Mouse (Mus musculus) cerebellum, adult 9-10 months (tissue): Measurements from ENCODE around the gene Mef2d.

ENCODE experiments used
- DNase-seq: peaks from one replicate; pipeline ENCODE4 v3.0.0; 2022

Gene Mef2d

DNA sequence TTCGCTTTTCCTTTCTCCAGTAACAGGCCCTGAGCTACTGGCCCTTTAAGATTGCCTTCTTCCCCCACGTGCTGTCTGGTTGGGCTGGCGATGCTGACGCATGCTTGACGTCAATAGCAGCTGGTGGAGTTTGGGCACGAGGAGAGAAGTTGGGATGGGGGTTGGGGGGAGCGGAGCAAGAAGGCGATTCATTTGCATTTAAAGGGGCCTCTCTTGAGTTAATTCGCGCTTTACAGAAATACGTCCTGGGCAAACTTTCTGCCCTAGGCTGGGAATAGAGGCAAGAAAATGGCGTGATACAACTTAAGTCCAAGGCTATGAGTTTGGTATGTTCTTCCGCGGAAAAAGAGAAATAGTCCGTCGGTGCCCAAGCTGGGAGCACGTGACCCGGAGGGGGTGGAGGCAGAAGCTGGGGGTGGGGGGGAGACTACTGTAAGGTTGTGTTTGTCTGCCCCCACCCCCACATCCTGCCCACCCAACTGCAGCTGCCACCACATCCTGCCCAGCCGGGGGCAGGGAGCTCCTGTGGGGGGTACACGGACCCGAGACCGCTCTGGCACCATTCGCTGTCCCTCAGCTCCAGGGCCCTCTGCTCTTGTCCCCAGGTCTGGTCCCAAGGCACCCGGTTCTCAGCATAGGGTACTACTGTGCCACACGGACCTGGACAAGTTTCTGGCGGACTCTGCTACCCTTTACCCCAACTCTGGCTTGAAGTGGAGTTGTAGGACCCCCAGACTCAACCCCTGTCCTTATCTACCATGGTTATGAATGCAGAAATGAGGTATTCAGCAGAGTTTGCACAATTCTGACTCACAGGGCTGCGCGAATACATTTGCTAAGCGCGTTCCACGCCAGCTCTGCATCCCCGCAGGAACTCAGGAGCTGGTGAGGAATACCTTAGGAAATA, 3.6 kb upstream of the Mef2d start:
- peak; percentile 97 for DNase-seq

- DNase-seq: peak; percentile 92
These were observed 2.7 kb upstream of the Mef2d start for GRCm38 (mm10) chr3:88139243-88140177.

- DNase-seq: peak; percentile 71
These were observed 1.8 kb upstream of the Mef2d start for GRCm38 (mm10) chr3:88140178-88140902.

DNA sequence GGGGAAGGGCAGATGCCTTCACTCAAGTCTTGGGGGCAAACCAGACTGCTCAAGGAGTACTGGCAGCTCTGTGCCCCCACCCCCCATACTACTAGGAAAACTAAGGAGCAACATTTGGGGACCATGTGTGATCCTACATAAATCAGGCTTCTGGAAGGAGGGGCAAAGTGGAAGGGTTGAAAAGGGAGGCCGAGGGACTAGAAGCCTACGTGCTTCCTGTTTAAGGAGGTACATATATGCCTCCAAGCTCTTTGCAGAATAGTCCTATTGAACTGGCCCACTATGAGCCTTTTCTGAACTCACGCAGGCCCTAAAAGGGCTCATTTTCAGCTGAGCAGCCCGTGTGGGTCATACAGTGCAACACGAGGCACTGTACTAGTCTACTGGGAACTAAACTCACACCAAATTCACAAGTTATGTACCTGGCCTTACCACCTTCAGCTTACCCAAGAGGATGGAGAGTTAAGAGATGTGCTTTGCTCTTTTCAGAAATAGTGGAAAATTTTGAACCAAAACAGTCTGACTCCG, 1.2 kb upstream of the Mef2d start:
- DNase-seq: no peak

DNA sequence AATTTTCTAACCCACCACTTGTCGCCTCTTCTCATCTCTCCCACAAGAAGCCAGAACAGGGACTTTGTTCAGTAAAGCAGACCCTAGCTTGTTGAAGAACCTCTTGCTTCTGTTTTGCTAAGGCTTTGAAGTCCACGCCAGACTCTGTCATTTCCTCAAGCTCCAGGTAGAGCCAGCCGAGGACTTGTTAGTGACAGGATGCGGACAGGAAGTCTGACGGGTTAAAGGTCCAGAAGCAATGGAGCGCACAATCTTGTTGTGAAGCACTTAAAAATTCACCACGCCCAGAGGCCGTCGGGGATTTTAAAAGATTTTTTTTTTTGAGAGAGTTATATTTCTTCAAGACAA, 759 bp upstream of the Mef2d start:
- DNase-seq: no peak

- no peak for DNase-seq
These were observed 359 bp downstream of the Mef2d start for GRCm38 (mm10) chr3:88142546-88142915.

DNA sequence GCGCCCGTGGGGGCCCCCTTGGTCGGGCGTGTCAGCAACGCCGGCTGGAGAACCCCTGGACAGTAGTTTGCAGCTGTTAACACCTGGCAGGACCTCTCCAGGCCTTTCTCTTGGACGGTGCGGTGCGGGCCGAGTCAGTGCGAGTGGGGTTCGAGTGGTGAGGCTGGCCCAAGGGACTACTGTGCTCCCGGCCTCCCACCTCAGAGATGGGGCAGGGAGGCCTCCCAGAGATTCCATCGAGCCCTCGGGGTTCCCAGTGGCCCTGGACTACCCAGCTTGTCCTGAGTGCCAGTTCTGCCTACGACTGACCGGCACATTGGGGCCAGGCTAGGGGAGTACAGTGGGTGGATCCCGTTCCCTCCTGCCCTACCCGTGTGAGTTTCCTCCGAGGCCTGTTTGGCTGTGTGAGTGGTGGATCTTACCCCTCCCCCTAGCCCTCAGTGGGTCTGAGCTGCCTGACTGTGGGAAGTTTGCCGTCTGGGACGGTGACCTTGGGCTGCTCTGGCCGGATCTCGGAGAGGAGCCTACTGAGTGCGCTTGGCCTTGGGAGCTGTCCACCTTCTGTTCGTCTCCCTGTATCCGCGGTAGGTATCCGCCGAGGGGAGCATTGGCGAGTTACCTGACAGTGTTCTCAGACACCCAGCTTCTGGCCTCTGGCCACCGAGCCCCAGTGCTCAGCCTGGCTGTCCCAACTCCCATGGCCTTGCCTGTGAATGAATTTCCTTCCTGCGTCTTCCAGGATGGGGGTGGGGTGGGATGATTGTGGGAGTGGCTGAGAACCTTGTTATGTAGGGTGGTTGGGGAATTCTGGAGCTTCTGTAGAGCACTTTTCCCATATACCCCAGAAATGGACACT, 972 bp downstream of the Mef2d start:
- peak; percentile 80 for DNase-seq

DNA sequence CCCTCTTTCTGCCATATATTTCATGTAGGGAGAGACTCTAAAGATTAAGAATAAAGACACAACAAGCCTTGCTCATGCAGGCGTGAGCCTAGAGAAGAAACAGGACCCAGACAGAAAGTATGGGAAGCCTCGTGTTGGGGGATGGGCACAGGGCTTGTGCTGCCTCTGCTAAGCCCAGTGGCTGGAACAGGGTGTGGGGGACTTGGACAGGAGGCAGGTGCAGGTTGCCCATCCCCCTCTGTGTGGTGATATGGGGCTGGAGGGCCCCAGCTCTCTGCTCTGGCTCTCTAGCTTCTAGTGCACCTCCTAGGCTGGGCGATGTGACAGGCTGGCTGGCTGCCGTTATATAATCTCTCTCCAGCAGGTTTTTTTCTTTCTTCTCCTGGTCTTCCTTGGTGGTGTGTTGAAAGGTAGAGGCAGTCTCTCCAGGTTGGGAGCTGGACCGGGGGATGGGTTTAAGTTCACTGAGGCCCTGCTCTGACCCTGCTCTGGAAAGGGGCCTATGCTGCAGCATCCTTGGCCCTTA, 1.9 kb downstream of the Mef2d start:
- peak; percentile 86 for DNase-seq

DNA sequence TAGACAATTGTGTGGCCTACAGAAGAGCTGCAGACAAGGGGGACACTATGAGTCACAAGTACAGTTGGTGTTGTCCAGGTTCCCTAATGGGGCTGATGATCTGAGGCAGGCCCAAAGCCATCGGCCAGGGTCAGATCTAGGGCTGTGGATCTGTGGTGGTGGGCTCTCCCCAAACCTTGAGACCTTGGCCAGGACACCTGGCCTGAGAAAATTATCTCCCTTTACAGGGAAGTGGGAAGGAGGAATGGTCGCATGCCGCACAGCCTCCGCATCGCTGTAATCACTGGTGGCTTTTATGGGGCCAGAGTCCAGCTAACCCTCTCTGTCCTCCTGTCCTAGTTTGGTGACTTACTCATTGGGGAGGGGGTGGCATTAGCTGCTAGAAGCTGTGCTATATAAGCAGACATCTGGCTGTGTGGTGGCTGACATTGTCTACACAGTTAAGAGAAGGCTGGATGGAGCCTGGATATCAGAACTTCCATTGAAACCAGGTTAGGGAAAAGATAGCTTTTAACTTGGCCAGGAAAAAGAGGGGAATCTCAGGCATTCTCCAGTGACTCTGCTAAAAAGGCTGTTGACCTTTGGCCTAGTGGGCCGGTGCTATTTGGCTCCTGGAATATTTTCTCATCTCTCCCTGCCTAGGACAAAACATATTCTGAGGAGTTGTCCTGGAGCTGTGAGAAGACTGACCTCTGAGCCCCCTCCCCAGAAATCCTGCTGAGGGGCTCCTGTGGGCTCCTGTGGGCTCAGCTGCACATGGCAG, 2.7 kb downstream of the Mef2d start:
- DNase-seq: no peak

- DNase-seq: peak; percentile 78
These were observed 3.2 kb downstream of the Mef2d start for GRCm38 (mm10) chr3:88145411-88145782.

DNA sequence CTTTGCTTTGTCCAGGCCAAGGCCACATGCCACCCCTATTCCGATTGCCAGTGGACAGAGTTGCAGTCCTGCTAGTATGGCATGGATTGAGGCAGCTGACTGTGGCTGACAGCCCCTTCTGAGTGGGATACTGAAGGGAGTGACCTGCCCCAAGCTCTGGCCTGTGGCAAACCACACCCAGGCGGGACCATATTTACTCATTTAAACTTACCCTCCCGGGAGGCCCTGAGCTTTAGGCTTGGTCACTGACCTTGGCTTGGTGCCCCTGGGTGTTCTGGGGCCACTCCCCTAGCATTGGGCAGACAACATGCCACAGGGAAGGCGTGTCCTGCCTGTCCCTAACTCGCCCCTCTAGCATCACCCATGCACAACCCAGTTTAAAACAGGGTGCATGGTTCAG, 3.8 kb downstream of the Mef2d start:
- DNase-seq: no peak

- DNase-seq: no peak
These were observed 4.4 kb downstream of the Mef2d start for GRCm38 (mm10) chr3:88146376-88147112.

DNA sequence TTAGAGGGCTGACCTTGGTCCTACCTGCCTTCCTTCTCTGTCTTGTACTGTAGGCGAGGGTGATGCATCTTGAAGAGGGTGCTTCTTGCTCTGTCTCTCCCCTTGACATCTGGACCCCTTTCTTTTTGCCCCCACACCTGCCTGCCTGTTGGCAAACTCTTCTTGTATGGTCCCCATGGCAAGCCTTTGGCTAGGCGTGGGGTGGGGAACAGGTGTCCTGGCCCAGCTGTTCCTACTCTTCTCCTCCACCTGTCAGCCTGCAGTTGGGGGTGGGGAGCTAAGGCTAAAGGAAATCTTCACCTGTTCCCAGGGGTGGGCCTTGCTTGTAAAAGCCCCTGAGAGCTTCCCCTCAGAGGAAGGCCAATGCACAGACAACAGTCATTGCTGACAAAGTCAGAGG, 5.3 kb downstream of the Mef2d start:
- DNase-seq: no peak

- DNase-seq: no peak
These were observed 5.7 kb downstream of the Mef2d start for GRCm38 (mm10) chr3:88147866-88148265.

DNA sequence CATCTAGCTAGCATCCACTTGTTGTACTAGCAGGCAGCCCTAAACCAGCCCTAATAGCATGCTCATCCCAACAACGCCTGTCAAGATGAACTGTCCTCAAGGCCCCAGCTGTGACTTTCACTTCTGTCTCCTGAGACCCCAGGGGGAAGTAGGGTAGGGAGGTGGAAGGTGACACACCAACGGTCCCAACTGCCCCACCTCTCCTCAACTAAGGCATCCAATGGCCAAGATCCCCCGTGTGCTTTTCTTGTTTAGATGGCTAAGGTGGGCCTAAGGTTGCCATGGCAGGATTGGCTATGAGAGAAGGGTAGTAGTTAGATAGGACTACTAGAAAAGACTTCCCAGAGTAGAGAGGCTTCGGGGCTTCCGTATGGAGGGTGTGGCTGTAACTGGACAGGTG, 6.2 kb downstream of the Mef2d start:
- DNase-seq: no peak

GRCm38 (mm10) chr3:88148776-88149509, 6.8 kb downstream of the Mef2d start:
- DNase-seq: peak; percentile 78

GRCm38 (mm10) chr3:88149510-88149974, 7.4 kb downstream of the Mef2d start:
- no peak for DNase-seq

GRCm38 (mm10) chr3:88150061-88150998, 8.2 kb downstream of the Mef2d start:
- peak; percentile 72 for DNase-seq
